Mouse (Mus musculus) bone marrow, adult 2 months (tissue): Measurements from ENCODE around the gene Msrb2. TPM values are rescaled to one million over a fixed set of nuclear protein-coding genes. Genes with fewer than 3 reads are reported as not detected.

Source experiments
- H3K27ac ChIP-seq: fragments of 200-500 bp; 2 replicates; pipeline ENCODE4 v1.5.1; 2012; ENCODE audit warnings: low read depth, mild to moderate bottlenecking, control low read depth, inconsistent platforms, low read length; ENCODE audit not compliant: control insufficient read depth, poor library complexity, insufficient read depth
- H3K4me1 ChIP-seq: fragments of 200-500 bp; 2 replicates; pipeline ENCODE4 v1.6.1; 2011; ENCODE audit warnings: low read length; ENCODE audit not compliant: control insufficient read depth, insufficient read depth
- H3K4me3 ChIP-seq: fragments of 200-500 bp; replicated peaks from 2 replicates; pipeline ENCODE3; 2011; ENCODE audit warnings: mild to moderate bottlenecking, low read depth, low read length, control low read depth; ENCODE audit not compliant: control insufficient read depth
- CTCF ChIP-seq: fragments of 200-500 bp; IDR thresholded peaks from 2 replicates; pipeline ENCODE4 v1.5.1; 2011; ENCODE audit warnings: low read length, control low read depth; ENCODE audit not compliant: control insufficient read depth, insufficient read depth
- POLR2A ChIP-seq: fragments of 200-500 bp; IDR thresholded peaks from 2 replicates; pipeline ENCODE4 v1.6.1; 2011; ENCODE audit warnings: low read depth, mild to moderate bottlenecking, control low read depth, low read length, borderline replicate concordance; ENCODE audit not compliant: control insufficient read depth
- WGBS: fragments of 180-500 bp; shearing (Covaris S2); methylation state at CpG from one replicate; pipeline ENCODE4 v1.1.7; 2018; 5-methylcytosine and 5-hydroxymethylcytosine counted together
- polyA plus RNA-seq: library from polyadenylated mRNA; stranded (reverse); fragments of >200 nt; gene quantifications from 2 replicates; pipeline ENCODE4 v1.2.4, GENCODE M21; 2011; ENCODE audit warnings: low replicate concordance; ENCODE audit not compliant: missing spikeins, insufficient read depth, insufficient read length

Msrb2 gene
- polyA plus RNA-seq, 1 experiment = 19.6 TPM

DNA sequence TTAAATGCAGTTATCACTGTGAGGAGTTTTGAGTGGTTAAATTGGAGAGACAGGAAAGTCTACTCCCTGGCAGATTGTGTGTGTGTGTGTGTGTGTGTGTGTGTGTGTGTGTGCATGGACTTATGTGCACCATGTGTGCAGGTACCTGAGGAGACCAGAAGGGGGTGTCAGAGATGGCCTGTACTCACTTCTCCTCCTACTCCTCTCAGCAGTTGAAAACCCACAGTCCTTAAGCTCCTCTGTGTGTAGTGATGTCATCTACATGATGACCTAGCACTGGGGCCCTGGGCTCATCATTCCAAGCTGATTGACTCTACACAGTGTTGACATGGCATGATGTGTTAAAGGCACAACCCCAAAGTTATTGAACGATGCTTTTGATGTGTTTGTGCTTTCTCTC lies 11.0 kb downstream of the Msrb2 start:
- 88% methylated on average over 1 of the region's 1 CpGs for WGBS
- H3K4me3 ChIP-seq = no peak overlapping the region
- peaks cover 8% of the 10 kb centered on the region for H3K4me1 ChIP-seq
- no peak overlapping the region for H3K27ac ChIP-seq
- TF ChIP-seq POLR2A (no peak), CTCF (no peak)

DNA sequence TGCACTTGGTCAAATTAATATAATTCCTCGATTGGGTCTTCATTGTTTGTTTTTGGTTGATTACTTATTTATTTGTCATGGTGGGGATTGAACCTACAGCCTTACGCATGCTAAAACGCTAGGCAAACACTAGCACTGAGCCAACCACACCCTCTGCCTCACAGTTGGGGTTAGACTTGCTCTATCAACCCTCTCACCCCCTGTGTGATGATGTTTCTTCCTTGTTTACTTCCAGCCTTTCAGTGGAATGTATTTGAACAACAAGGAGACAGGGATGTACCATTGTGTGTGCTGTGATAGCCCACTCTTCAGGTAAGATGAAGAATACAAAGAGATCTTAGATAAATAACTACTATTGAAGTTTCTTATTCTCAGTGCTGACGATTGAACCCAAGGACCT lies 11.8 kb downstream of the Msrb2 start:
- peaks cover 9% of the 10 kb centered on the region for H3K4me1 ChIP-seq
- no peak overlapping the region for H3K4me3 ChIP-seq
- no peak overlapping the region for H3K27ac ChIP-seq
- TF ChIP-seq CTCF (no peak), POLR2A (no peak)
- 75% methylated on average over 4 of the region's 4 CpGs for WGBS

DNA sequence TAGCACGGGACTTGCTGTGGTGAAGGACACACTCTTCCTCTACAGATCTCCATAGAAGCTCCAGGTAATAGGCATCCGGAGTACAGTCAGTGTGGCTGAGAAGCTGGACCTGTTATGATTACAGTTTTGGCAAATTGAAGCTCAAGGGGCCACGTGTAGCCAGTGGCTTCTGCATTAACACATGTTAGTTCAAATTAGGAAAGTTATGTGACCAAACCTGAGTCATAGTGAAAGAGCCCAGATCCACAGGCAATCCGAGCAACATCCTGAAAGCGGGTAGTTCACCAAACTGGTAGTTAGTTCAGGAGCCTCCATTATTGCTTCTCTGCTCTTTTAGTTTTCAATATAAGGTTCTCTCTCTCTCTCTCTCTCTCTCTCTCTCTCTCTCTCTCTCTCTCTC lies 14.5 kb downstream of the Msrb2 start:
- H3K4me3 ChIP-seq = no peak overlapping the region
- 65% methylated on average over 5 of the region's 5 CpGs for WGBS
- peak overlapping the region; percentile 74; the same call in 1 of the 2 replicates for H3K27ac ChIP-seq
- no peak for TF ChIP-seq CTCF
- no peak for TF ChIP-seq POLR2A
- H3K4me1 ChIP-seq = peaks cover 5% of the 10 kb centered on the region

DNA sequence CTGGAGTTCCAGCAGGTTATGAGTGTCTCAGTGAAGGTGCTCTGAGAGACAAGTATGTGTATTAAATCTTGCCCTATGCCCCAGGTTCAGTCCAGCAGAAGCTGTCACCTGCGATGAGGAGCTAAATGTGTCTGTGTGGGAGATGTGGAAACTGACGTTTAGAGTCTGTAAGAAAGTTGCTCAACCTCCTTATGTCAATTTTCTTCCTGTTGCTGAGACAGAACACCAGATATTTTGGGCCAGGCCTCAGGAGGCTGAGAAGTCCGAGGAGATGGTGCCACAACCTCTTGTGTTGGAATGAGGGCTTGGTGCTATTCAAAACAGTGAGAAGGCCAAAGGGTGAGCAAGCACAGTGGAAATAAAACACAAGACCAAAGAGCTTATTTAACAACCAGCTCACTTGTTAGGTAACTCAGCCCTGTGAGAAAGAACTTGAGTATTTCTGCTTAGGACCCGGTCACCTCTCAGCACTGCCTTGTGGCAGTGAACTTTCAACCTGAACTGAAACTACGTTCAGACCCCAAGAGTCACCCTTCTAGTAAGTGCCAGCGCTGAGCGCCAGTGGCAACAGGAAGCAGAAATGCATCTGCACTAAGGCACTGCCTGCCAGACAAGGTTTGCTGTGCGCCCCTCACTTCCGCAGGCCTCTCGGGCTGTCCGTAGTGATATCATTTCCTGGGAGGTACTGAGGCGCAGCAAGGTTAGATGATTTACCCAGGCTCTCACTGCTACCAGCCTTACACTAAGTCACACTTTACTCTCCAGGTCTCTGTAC lies 17.3 kb downstream of the Msrb2 start:
- Histone ChIP-seq H3K4me1 (peaks cover 5% of the 10 kb centered on the region), H3K4me3 (no peak overlapping the region), H3K27ac (peak overlapping the region; percentile 88)
- 6% methylated on average over 12 of the region's 12 CpGs for WGBS
- peak; percentile 79 for TF ChIP-seq POLR2A
- no peak for TF ChIP-seq CTCF

DNA sequence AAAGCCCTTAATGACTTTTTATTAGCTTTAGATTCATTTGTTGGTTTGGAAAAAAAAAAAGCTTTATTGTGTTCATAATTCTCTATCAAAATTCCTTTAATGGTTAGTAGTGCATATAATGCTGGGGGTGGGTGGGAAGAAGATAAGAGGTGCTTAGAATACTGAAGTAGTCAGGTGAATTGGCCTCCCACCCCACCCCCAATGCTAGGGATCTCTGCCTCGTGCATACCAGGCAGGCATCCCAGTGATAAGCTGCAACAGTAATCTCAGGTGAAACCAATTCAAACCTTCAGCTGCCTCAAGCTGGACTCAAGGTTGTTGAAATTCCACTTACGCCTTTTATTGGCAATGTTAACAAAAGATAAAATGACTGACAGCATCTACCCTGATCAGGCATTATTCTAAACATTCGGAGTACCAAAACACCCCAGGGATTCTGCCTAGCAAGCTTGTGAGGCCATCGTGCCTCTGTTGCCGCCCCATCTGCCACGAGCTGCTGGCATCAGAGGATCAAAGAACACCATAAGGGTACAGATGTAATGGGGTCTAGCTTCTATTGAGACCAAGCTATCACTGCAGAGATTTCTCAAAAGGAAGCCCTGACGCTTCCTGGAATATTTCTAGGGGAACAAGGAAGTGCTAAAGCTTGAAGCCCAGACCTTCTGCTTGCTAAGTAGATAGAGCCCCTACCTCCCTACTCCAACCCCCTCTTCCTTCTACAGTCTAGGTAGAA lies 19.3 kb downstream of the Msrb2 start:
- TF ChIP-seq POLR2A = no peak
- TF ChIP-seq CTCF = no peak
- WGBS = 80% methylated on average over 7 of the region's 7 CpGs
- H3K4me3 ChIP-seq = no peak overlapping the region
- H3K4me1 ChIP-seq = peaks cover 3% of the 10 kb centered on the region; the same call in 1 of the 2 replicates
- H3K27ac ChIP-seq = no peak overlapping the region

DNA sequence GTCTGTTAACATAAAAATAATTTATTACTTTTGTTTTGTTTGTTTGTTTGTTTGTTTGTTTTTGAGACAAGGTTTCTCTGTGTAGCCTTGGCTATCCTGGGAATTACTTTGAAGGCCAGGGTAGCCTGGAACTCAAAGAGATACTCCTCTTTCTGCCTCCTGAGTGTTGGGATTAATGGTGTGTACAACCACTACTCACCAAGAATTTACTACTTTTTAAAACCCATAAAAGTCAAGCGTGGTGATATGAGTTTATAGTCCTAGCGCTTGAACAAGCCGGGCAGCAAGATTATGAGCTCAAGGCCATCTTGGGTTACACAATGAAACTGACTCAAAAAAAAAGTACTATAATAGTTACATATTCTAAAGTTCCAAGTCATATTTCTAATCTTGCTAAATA lies 20.4 kb downstream of the Msrb2 start:
- no peak overlapping the region for H3K4me3 ChIP-seq
- TF ChIP-seq POLR2A = no peak
- TF ChIP-seq CTCF = no peak
- WGBS = 90% methylated on average over 3 of the region's 3 CpGs
- no peak overlapping the region for H3K27ac ChIP-seq
- peaks cover 3% of the 10 kb centered on the region; the same call in 1 of the 2 replicates for H3K4me1 ChIP-seq

DNA sequence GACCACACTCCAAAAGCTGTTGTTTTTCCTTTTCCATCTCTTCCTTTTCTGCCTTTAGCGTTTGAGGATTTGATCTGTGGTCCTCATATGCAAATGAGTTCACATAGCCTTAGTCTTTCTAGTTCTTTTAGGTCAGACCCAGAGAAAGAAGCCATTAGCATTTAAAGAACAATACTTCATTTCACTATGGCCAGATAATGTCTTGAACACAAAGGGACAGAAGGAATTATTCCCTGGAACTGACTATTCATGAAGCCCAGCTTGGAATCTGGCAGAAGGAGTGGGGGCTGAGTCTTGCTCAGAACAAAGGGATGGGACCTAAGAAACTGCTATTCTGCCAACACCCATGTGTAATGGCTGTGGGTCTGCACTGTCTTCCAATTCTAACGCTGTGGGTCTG lies 21.6 kb downstream of the Msrb2 start:
- Histone ChIP-seq H3K4me1 (no peaks in the 10 kb centered on the region; the same call in 1 of the 2 replicates), H3K27ac (no peak overlapping the region), H3K4me3 (no peak overlapping the region)
- WGBS = 74% methylated on average over 2 of the region's 2 CpGs
- TF ChIP-seq CTCF (no peak), POLR2A (no peak)

DNA sequence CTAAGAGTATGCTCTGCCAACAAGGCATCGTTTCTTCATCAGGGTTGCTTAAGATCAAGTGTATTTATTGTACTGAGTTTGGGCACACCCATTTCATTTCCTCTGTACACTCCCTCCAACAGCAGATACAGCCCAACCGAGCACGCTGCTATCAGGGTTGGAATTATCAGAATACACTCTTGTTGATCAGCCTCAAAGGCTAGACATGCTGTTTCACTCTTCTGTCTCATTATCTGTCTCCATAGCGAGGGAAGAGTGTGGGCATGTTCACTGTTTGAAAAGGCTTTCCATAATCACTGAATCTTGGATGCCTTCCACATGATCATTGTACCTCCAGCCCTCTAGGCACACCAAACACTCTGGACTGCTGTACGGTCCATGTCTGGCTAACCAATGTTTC lies 34.2 kb downstream of the Msrb2 start:
- no peaks in the 10 kb centered on the region for H3K4me1 ChIP-seq
- no peak overlapping the region for H3K27ac ChIP-seq
- TF ChIP-seq CTCF = no peak
- TF ChIP-seq POLR2A = no peak
- WGBS = 60% methylated on average over 5 of the region's 5 CpGs
- H3K4me3 ChIP-seq = no peak overlapping the region
